Mouse (Mus musculus) cerebellum, adult 2 months (tissue): ENCODE measurements at regions not wholly inside any gene's neighbourhood (a gene's known extent, or its start where the extent isn't known, plus 50 kb on each side); places are given as distances from the start of the nearest gene placed in this dataset.

ENCODE experiments used
- CTCF ChIP-seq: fragments of 200-500 bp; IDR thresholded peaks from 2 replicates; pipeline ENCODE4 v1.5.1; 2011; ENCODE audit warnings: low read depth, mild to moderate bottlenecking, control low read depth, low read length, moderate library complexity, borderline replicate concordance; ENCODE audit not compliant: insufficient read depth
- POLR2A ChIP-seq: fragments of 200-500 bp; IDR thresholded peaks from 2 replicates; pipeline ENCODE4 v1.6.1; 2011; ENCODE audit warnings: low read length, control low read depth, borderline replicate concordance; ENCODE audit not compliant: insufficient read depth

DNA sequence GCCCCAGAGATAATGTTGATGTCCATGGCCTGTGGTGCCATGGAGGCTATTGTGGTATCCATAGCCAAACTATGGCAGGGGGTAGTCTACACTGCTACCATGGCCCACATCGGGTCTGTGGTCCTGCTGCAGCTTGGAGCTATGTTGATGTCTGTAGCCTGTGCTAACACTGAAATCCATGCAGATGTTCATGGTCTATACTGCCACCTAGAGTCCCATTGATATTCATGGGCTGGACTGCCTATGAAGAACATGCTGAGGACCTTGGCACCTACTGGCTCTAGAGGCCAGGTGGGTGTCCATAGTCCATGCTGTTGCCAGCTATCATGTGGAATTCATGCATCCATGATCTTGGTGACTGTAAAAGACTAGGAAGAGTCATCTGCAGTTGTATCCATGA lies 463.8 kb downstream of the Nsun3 start:
- TF ChIP-seq POLR2A: no peak
- no peak for TF ChIP-seq CTCF
